Mouse (Mus musculus) heart, adult 2 months (tissue): ENCODE measurements around the gene Smarca2. TPM values are rescaled to one million over a fixed set of nuclear protein-coding genes. Genes with fewer than 3 reads are reported as not detected.
A peak's percentile ranks its signal among the peaks of the same experiment; 100 is the strongest.

Experiments
- DNase-seq, 2 experiments: peaks; one replicate each; pipeline ENCODE4 v3.0.0; 2021
- H3K27ac ChIP-seq: fragments of 200-600 bp; 2 replicates; pipeline ENCODE4 v1.8.1; 2022
- H3K27me3 ChIP-seq: fragments of 200-500 bp; 2 replicates; pipeline ENCODE4 v1.6.1; 2012; ENCODE audit warnings: mild to moderate bottlenecking, low read length, inconsistent platforms, mixed read lengths; ENCODE audit not compliant: control insufficient read depth, insufficient read depth
- H3K36me3 ChIP-seq: fragments of 200-500 bp; 2 replicates; pipeline ENCODE4 v1.6.1; 2012; ENCODE audit warnings: low read length, inconsistent platforms; ENCODE audit not compliant: control insufficient read depth, insufficient read depth
- H3K4me1 ChIP-seq: fragments of 200-500 bp; 2 replicates; pipeline ENCODE4 v1.6.1; 2011; ENCODE audit warnings: low read length; ENCODE audit not compliant: control insufficient read depth, insufficient read depth
- H3K4me3 ChIP-seq: fragments of 200-600 bp; 2 replicates; pipeline ENCODE4 v1.8.1; 2022
- H3K79me2 ChIP-seq: fragments of 200-500 bp; replicated peaks from 2 replicates; pipeline ENCODE4 v1.6.1; 2012; ENCODE audit warnings: mild to moderate bottlenecking, inconsistent platforms, low read length, moderate library complexity, mixed read lengths; ENCODE audit not compliant: control insufficient read depth, insufficient read depth
- H3K9ac ChIP-seq: fragments of 200-500 bp; 2 replicates; pipeline ENCODE4 v1.6.1; 2012; ENCODE audit warnings: low read depth, mild to moderate bottlenecking, control low read depth, inconsistent platforms, low read length, mixed read lengths
- CTCF ChIP-seq: fragments of 200-600 bp; IDR thresholded peaks from 2 replicates; pipeline ENCODE4 v1.8.1; 2022; ENCODE audit warnings: antibody characterized with exemption, mild to moderate bottlenecking, moderate library complexity
- EP300 ChIP-seq: fragments of 200-500 bp; IDR thresholded peaks from 2 replicates; pipeline ENCODE4 v1.6.1; 2011; ENCODE audit warnings: low read depth, low read length, control low read depth; ENCODE audit not compliant: insufficient read depth
- POLR2A ChIP-seq: fragments of 200-500 bp; IDR thresholded peaks from 2 replicates; pipeline ENCODE4 v1.6.1; 2011; ENCODE audit warnings: mild to moderate bottlenecking, low read depth, low read length, control low read depth; ENCODE audit not compliant: insufficient read depth
- WGBS: fragments of 180-500 bp; shearing (Covaris S2); methylation state at CpG from one replicate; pipeline ENCODE4 v1.1.7; 2018; 5-methylcytosine and 5-hydroxymethylcytosine counted together
- intact Hi-C: fragments of 180-260 bp; cut with DNase I; formaldehyde crosslinking; loops from one replicate; pipeline ENCODE4 v1.15.1; 2025
- polyA plus RNA-seq: library from polyadenylated mRNA; depleted of rRNA; stranded (reverse); fragments of >200 nt; gene quantifications from 2 replicates; pipeline ENCODE4 v1.2.3, GENCODE M21; 2012
- total RNA-seq, 2 experiments: library from RNA; stranded (reverse); gene quantifications; 2 replicates each; pipeline ENCODE4 v1.2.3; 2021

Smarca2 gene
- total and polyA plus RNA-seq, 3 experiments = 24.3 to 72.1 (median 65.7) TPM

DNA sequence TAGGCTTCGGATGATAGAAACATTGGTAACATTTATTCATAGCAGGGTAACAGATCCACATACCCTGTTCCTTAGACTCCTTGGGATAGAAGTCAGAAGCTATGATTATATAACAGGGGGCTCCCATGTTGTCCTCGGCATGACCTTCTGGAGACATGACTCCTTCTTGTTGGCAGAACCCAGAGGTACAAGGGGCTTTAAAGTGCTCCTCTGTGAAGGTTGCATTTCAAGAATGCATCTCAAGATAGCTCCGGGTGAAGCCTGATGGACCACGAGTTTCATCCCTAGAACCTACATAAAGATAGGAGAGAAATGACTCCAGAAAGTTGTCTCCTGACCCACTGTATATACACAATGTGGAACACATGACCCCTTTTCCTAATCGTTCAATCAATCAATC lies 27.4 kb downstream of the Smarca2 start:
- Histone ChIP-seq H3K9ac (no peak overlapping the region), H3K4me3 (no peak overlapping the region), H3K4me1 (no peaks in the 10 kb centered on the region; the same call in 1 of the 2 replicates), H3K27me3 (no peaks in the 10 kb centered on the region), H3K36me3 (peaks cover 3% of the 10 kb centered on the region; the same call in 1 of the 2 replicates), H3K79me2 (no peaks in the 10 kb centered on the region), H3K27ac (no peak overlapping the region)
- no peak for DNase-seq
- no peak for TF ChIP-seq POLR2A
- no peak for TF ChIP-seq CTCF
- no peak for TF ChIP-seq EP300
- 85% methylated on average over 5 of the region's 5 CpGs for WGBS
- intact Hi-C loops = no loop called here

DNA sequence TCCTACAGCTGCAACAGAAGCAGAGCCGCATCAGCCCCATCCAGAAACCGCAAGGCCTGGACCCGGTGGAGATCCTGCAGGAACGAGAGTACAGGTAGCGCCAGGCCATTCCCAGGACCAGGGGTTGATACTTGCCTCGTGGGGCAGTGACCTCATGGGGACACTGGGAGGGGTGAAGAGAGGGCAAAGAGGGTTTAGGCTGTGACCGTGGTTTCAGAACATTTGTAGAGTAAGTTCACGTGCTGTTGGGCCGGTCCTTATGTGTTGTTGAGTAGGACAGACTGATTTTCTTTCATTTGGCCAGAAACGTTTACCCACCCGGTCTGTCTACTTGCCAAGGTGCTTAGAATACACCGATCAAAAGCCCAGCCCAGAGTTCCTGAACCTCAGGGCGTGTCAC lies 35.7 kb downstream of the Smarca2 start:
- Histone ChIP-seq H3K4me1 (peaks cover 10% of the 10 kb centered on the region), H3K79me2 (no peaks in the 10 kb centered on the region; the same call in 1 of the 2 replicates), H3K9ac (no peak overlapping the region), H3K36me3 (peaks cover 23% of the 10 kb centered on the region), H3K4me3 (no peak overlapping the region), H3K27ac (no peak overlapping the region), H3K27me3 (no peaks in the 10 kb centered on the region)
- intact Hi-C loops = loop anchor here (2.0 kb wide), 1 partner anchor 34 kb away; no protein-coding TSS in a partner anchor
- WGBS = 93% methylated on average over 13 of the region's 13 CpGs
- TF ChIP-seq EP300 = no peak
- TF ChIP-seq POLR2A = no peak
- no peak for TF ChIP-seq CTCF
- no peak for DNase-seq

DNA sequence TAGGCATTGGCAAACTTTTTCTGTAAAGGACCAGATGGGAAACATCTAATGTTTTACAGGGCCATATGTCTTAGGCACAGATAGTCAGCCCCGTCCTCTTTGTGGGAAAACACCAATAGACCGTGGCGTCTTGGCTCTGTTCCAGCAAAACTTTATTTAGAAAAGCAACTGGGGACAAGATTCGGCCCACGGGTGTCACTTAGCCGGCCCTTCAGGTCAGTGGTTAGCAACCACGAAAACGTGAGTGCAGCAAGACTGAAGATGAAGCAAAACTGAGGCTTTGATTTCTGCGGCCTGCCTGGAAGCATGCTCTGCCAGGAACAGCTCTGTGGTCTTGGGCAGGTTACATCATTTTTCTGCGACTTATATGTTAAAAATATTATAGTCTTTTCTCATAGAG lies 36.4 kb downstream of the Smarca2 start:
- Histone ChIP-seq H3K4me1 (peaks cover 10% of the 10 kb centered on the region), H3K36me3 (peaks cover 23% of the 10 kb centered on the region), H3K4me3 (no peak overlapping the region), H3K79me2 (no peaks in the 10 kb centered on the region; the same call in 1 of the 2 replicates), H3K27me3 (no peaks in the 10 kb centered on the region), H3K27ac (no peak overlapping the region), H3K9ac (no peak overlapping the region)
- intact Hi-C loops = loop anchor here (2.0 kb wide), 1 partner anchor 34 kb away; no protein-coding TSS in a partner anchor
- no peak for DNase-seq
- 58% methylated on average over 10 of the region's 10 CpGs for WGBS
- TF ChIP-seq CTCF = no peak
- no peak for TF ChIP-seq EP300
- TF ChIP-seq POLR2A = no peak

DNA sequence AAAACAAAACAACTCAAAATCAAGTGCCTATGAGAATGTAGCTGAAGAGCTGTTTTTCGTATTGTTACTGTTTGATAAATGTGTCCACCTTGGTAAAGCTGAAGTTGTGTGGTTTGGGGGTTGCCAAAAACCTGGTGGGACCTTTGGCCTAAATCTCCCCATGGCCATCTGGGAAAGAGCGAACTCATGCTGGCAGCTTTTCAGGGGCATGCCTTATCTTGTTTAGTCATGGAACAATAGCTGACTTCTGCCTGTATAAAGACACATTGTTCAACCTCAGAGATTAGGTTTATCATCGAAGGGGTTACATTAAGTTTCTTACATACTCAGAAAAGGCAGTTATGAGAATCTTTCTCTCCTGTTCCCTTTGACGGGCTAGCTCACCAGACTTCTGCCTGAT lies 38.2 kb downstream of the Smarca2 start:
- peak in 1 of 2 experiments; percentile 44 for DNase-seq
- TF ChIP-seq CTCF (no peak), EP300 (no peak), POLR2A (no peak)
- Histone ChIP-seq H3K4me1 (peaks cover 10% of the 10 kb centered on the region), H3K36me3 (peaks cover 23% of the 10 kb centered on the region), H3K27me3 (no peaks in the 10 kb centered on the region), H3K9ac (no peak overlapping the region), H3K4me3 (no peak overlapping the region), H3K79me2 (no peaks in the 10 kb centered on the region; the same call in 1 of the 2 replicates), H3K27ac (peak overlapping the region; percentile 51)
- intact Hi-C loops = no loop called here
- 23% methylated on average over 4 of the region's 4 CpGs for WGBS

DNA sequence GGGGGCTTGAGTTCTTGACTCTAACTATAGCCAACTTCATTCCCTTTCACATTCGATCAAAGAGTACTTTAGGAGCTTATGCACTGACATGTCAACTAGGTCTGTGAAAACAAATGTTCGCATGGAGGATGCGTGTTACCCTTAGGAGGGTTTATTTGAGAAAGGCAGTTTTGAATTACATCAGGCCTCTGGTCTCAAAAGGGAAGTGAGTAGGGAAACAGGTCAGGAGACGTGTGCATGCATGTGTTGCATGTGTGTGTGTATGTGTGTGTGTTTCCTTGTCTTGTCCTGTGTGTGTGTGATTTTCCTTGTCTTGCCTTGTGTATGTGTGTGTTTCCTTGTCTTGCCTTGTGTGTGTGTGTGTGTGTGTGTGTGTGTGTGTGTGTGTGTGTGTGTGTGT lies 39.1 kb downstream of the Smarca2 start:
- H3K79me2 ChIP-seq = no peaks in the 10 kb centered on the region; the same call in 1 of the 2 replicates
- peaks cover 23% of the 10 kb centered on the region for H3K36me3 ChIP-seq
- TF ChIP-seq EP300 (no peak), POLR2A (no peak), CTCF (no peak)
- DNase-seq = no peak
- H3K4me1 ChIP-seq = peaks cover 10% of the 10 kb centered on the region
- no peak overlapping the region for H3K4me3 ChIP-seq
- intact Hi-C loops = no loop called here
- 77% methylated on average over 4 of the region's 4 CpGs for WGBS
- no peak overlapping the region for H3K27ac ChIP-seq
- no peak overlapping the region for H3K9ac ChIP-seq
- no peaks in the 10 kb centered on the region for H3K27me3 ChIP-seq

DNA sequence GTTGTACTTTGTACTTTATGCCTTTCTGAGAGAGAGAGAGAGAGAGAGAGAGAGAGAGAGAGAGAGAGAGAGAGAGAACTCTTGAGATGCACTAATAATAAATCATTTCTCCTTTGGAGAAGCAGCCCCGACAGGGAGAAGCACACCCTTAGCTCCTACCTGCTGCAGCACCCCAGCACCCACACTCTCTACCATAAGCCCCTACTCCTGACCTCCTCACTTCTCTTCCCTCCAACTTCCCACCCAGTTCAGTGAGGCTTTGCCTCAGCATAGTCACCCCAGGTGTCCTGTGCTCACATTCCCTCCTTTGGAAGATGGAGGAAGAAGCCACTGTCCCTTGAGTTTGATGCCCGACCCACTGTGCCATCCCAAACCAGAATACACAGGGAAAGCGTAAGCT lies 40.2 kb downstream of the Smarca2 start:
- Histone ChIP-seq H3K4me3 (no peak overlapping the region), H3K4me1 (peaks cover 10% of the 10 kb centered on the region), H3K36me3 (peaks cover 24% of the 10 kb centered on the region), H3K9ac (no peak overlapping the region), H3K79me2 (no peaks in the 10 kb centered on the region; the same call in 1 of the 2 replicates), H3K27ac (no peak overlapping the region), H3K27me3 (no peaks in the 10 kb centered on the region)
- WGBS = 87% methylated on average over 3 of the region's 3 CpGs
- no peak for TF ChIP-seq POLR2A
- no peak for TF ChIP-seq CTCF
- TF ChIP-seq EP300 = no peak
- intact Hi-C loops = no loop called here
- DNase-seq = no peak
